Mouse (Mus musculus) brain, embryonic 14.5 days (tissue): ENCODE results near the gene Pcdh19.

ENCODE experiments used
- CTCF ChIP-seq: fragments of 200-500 bp; IDR thresholded peaks from 2 replicates; pipeline ENCODE4 v1.5.1; 2012; ENCODE audit warnings: inconsistent platforms, mild to moderate bottlenecking, moderate library complexity, borderline replicate concordance; ENCODE audit not compliant: insufficient read depth, insufficient read length; ENCODE audit errors: extremely low read depth
- POLR2A ChIP-seq: fragments of 200-500 bp; IDR thresholded peaks from 2 replicates; pipeline ENCODE4 v1.6.1; 2012; ENCODE audit warnings: mild to moderate bottlenecking, inconsistent platforms, borderline replicate concordance; ENCODE audit not compliant: poor library complexity, insufficient read depth, insufficient read length, severe bottlenecking; ENCODE audit errors: extremely low read depth

GRCm38 (mm10) chrX:133675121-133675520 lies 13.7 kb downstream of the Pcdh19 start:
- TF ChIP-seq POLR2A (no peak), CTCF (no peak)
